Mouse (Mus musculus): ENCODE results near the gene A930017K11Rik. TPM values are rescaled to one million over a fixed set of nuclear protein-coding genes. Genes with fewer than 3 reads are reported as not detected.

Gene A930017K11Rik
- polyA plus RNA-seq, 1 experiment from 2014 or later, result not detected

DNA sequence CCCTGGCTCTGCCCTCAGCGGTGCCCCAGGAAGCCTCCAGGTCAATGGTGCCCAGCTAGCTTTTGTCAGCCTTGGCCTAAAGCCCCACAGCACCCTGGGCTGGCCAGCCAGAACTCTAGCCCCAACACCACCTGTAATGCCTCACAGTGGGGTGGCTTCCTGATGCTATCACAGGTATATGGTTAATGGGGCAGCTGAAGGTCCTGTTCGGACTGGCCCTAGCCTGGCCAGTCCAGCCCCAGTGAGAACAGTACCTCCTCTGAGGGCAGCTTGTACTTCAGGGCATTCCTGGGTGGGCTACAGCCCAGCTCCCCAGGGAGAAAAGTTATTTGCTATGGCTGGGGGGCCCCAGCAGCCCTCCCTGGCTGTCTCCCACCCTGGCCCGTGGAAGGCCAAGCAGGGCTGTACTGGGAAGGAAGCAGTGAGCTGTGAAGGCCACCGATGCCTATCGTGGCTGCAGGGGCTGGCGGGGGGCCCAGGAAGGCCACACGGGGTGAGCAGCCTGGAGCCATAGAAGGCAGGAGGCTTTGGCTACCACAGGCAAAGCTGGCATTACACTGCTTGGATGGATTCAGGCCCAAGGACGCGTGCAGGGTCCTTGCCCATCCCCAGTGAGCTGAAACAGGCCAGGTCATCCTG is 6.7 kb downstream of the A930017K11Rik start:
- Histone ChIP-seq H3K9me3 (replicated peaks) (no peaks in the 10 kb centered on the region), H3K4me3 (no peak overlapping the region), H3K4me2 (no peak overlapping the region), H3K27ac (no peak overlapping the region), H3K36me3 (ENCODE audit: poor library complexity, severe bottlenecking) (no peaks in the 10 kb centered on the region), H3K4me1 (peaks cover 10% of the 10 kb centered on the region), H3K9ac (no peak overlapping the region), H3K27me3 (peaks cover 12% of the 10 kb centered on the region)
- ATAC-seq, result no peak
- 56% methylated on average over 9 of the region's 9 CpGs for WGBS

DNA sequence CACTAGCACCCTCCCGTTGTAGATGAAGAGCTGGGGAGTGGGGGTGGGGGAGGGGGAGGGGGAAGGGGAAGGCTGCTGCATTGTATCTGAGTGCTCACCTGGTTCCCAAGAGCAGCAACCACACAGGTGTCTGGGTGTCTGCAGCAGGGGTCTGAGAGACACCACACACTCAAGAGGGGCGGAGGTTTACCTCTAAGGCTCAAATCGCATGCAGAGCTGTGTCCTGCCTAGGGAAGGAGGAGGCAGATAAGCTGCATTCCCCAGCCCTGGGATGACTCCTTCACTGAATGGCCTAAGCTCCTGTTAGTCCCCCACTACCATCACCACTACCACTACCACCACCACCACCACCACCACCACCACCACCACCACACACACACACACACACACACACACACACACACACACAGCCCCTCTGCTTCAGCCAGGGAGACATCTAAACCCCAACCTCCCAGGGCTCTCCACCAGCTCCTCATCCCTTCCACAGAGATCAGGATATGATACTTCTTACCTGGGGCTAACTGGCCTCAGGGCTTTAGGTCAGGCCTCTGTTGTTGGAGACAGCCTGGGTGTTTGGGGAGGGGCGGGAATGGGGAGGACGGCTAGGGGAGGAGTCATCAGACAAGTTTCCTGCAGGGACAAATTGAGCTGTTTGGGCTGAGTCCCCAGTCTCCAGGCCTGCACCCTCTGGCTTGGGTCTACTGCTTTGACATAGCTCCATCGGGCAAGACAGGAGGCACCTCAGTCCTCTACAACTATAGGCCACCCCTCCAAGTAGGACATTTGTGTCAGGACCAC is 7.8 kb downstream of the A930017K11Rik start, which contains the start of the genes Pigq and Nhlrc4:
Pigq (minus strand) TSS at position 571 of the 798 bp plus-strand sequence.
Nhlrc4 (minus strand) TSS at position 596 of the 798 bp plus-strand sequence.
- H3K9ac ChIP-seq, result no peak within 1 kb of the TSS
- H3K9me3 ChIP-seq (replicated peaks), result no peaks in the 10 kb centered on the region
- H3K4me3 ChIP-seq, result no peak within 1 kb of the TSS
- no peak within 1 kb of the TSS for H3K27ac ChIP-seq
- WGBS, result 56% methylated on average over 6 of the region's 6 CpGs
- ATAC-seq, result no peak
- no peak within 1 kb of the TSS for H3K4me2 ChIP-seq
- peaks cover 1% of the 10 kb centered on the region; the same call in 1 of the 2 replicates for H3K27me3 ChIP-seq
- no peaks in the 10 kb centered on the region for H3K36me3 ChIP-seq (ENCODE audit: poor library complexity, severe bottlenecking)
- H3K4me1 ChIP-seq, result peaks cover 15% of the 10 kb centered on the region

DNA sequence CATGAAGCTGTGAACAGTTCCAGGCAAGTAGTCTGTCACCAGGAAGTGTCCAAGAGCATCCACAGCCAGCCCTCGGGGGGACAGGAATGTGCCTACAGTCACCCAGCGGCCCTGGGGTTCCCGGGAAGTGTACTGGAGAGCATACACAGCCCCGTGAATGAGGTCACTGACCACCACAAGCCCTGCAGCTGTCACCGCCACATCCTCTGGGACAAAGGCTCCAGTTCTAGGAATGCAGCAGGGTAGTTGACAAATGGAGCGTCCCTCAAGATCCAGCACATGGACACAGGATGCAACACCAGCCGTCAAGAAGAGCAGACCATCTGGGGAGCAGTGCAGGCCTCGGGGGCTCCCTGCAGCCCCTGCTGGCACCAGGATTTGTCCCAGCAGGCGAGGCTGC is 8.6 kb downstream of the A930017K11Rik start:
- Histone ChIP-seq H3K9me3 (replicated peaks) (no peaks in the 10 kb centered on the region), H3K36me3 (ENCODE audit: poor library complexity, severe bottlenecking) (no peaks in the 10 kb centered on the region), H3K4me2 (no peak overlapping the region), H3K4me1 (peaks cover 15% of the 10 kb centered on the region), H3K9ac (no peak overlapping the region), H3K27ac (no peak overlapping the region), H3K27me3 (no peaks in the 10 kb centered on the region), H3K4me3 (no peak overlapping the region)
- no peak for ATAC-seq
- WGBS, result 76% methylated on average over 9 of the region's 9 CpGs

DNA sequence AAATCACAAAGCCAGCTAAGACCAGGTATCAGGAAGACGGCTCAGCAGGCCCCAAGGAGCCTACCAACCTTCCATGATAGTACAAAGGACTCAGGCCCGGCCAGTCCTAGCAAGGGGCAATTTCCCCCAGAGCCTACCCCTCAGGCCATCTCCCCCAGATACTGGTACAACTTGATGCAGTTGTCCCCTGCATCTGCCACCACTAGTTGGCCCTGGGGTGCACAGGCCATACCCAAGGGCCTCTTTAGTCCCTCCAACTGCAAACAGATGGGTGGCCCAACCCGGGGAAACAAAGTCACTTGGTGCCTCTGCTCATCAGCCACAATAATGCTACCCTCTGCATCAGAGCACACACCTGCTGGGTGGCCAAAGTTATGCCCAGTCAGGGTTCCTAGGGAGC is 9.1 kb downstream of the A930017K11Rik start:
- no peak overlapping the region for H3K9ac ChIP-seq
- H3K36me3 ChIP-seq (ENCODE audit: poor library complexity, severe bottlenecking), result no peaks in the 10 kb centered on the region
- H3K4me3 ChIP-seq, result no peak overlapping the region
- H3K27me3 ChIP-seq, result no peaks in the 10 kb centered on the region
- ATAC-seq, result no peak
- no peaks in the 10 kb centered on the region for H3K9me3 ChIP-seq (replicated peaks)
- H3K4me2 ChIP-seq, result no peak overlapping the region
- H3K4me1 ChIP-seq, result peaks cover 15% of the 10 kb centered on the region
- H3K27ac ChIP-seq, result no peak overlapping the region
- WGBS, result 93% methylated on average over 3 of the region's 3 CpGs

DNA sequence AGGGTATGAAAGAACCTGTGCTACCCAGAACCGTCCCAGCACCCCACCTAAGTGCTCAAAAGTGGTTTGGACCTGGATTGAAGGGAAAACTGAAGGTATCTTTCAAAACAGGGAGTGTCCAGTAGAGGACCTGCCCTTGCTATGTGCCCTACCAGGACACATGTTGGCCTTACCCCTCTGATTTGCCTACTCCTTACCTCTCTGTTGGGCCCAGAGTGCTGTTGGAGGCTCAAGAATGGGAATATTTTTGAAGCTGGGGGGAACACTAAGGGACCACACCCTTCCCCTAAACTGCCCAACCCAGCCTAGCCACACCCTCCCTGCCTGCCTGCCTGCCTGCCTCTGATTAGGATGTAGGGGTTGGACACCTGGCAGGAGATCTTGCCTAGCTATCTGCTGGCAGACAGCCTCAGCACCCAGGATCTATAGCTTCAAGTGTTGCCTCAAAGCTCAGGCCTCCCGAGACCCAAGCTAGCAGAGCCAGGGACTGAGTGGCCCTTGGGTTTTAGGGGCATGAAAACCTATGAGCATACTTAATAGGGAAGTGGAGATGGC is 9.7 kb downstream of the A930017K11Rik start:
- H3K9me3 ChIP-seq (replicated peaks), result no peaks in the 10 kb centered on the region
- H3K27me3 ChIP-seq, result no peaks in the 10 kb centered on the region
- no peaks in the 10 kb centered on the region for H3K36me3 ChIP-seq (ENCODE audit: poor library complexity, severe bottlenecking)
- ATAC-seq, result no peak
- no peak overlapping the region for H3K4me3 ChIP-seq
- H3K27ac ChIP-seq, result no peak overlapping the region
- WGBS, result 91% methylated on average over 2 of the region's 2 CpGs
- H3K4me2 ChIP-seq, result no peak overlapping the region
- H3K9ac ChIP-seq, result no peak overlapping the region
- H3K4me1 ChIP-seq, result peaks cover 15% of the 10 kb centered on the region

DNA sequence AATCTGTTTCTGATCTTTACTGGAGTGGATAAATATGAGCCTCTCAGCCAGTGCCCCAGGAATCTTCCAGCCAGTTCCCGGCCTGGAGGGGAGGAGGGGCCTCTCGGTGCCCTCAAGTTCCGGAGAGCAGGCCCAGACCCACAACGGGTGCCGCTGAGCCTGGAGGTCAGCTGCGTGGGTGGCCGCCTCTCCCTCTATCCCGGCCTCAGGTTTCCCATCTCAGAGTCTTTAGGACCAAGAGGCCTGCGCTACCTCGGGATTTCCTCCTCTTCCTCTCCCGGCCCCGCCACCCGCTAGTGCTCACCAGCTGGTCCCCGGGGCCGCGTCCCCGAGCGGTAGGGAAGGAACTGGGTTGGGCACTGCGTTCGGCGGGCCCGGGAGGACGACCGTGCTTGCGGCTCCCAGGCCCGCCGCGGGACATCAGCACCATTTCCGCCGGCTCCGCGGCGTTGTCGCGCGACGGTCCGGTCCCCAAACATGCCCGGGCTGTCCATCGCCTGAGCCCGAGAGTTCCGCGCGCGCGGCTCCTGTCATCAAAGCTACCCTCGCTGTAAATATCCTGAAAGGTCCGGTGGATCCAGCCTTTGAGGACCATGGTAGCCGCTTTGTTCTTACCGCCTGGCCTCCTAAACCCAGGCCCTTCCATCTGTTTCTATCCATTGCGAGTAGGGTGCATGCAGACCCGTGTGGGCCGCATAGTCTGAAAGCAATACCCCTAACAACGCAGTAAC is 10.7 kb downstream of the A930017K11Rik start:
- Histone ChIP-seq H3K27me3 (no peaks in the 10 kb centered on the region), H3K36me3 (ENCODE audit: poor library complexity, severe bottlenecking) (peaks cover 10% of the 10 kb centered on the region), H3K9ac (peak overlapping the region; percentile 95), H3K4me1 (peaks cover 15% of the 10 kb centered on the region), H3K4me3 (peak overlapping the region; percentile 80), H3K9me3 (replicated peaks) (no peaks in the 10 kb centered on the region), H3K4me2 (peak overlapping the region; percentile 74), H3K27ac (peak overlapping the region; percentile 82)
- 3% methylated on average over 53 of the region's 54 CpGs for WGBS
- ATAC-seq, result peak; percentile 74

DNA sequence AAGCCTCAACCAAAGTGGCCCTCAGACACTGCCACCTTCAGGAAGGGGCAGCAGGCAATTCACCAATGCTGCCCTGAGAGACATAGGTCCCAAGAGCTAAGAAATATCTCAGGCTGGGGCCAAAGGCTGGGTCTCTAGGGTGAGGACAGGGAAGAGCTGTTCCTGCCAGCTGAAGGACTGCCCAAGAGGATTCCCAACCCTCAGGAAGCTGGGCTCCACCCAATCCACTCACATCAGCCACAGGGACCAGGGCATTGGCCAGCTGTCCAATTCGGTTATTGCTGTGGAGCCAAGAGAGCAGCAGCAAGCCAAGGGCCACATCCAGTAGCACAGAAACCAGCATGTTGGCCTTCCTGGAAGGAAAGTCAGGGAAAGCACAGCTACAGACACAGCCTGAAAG is 17.8 kb downstream of the A930017K11Rik start:
- H3K27ac ChIP-seq, result no peak overlapping the region
- peaks cover 78% of the 10 kb centered on the region for H3K36me3 ChIP-seq (ENCODE audit: poor library complexity, severe bottlenecking)
- no peak for ATAC-seq
- H3K4me1 ChIP-seq, result no peaks in the 10 kb centered on the region
- WGBS, result 100% methylated on average over 1 of the region's 1 CpGs
- H3K9ac ChIP-seq, result no peak overlapping the region
- H3K4me2 ChIP-seq, result no peak overlapping the region
- no peak overlapping the region for H3K4me3 ChIP-seq
- H3K9me3 ChIP-seq (replicated peaks), result no peaks in the 10 kb centered on the region
- no peaks in the 10 kb centered on the region for H3K27me3 ChIP-seq

DNA sequence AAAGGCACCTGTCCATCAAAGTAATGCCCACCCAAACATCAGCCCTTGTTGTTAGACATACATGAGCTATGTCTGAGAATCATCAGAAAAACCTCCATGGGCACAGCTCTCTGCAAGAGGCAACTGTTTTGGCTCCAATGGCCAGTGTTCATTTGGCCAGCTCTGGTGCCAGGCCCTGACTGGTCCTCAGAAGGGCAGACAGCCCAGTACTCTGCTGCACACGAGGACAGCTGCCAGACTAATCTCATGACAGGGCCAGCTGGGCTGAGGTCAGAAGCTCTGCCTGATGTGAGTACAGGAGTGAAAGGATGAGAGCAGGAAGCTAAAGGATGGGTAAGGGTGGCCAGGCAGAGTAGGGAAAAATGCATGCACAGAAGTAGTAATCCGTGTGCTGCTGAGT is 27.0 kb downstream of the A930017K11Rik start:
- Histone ChIP-seq H3K4me3 (no peak overlapping the region), H3K9ac (no peak overlapping the region), H3K36me3 (ENCODE audit: poor library complexity, severe bottlenecking) (peaks cover 44% of the 10 kb centered on the region), H3K4me1 (peaks cover 5% of the 10 kb centered on the region; the same call in 1 of the 2 replicates), H3K27ac (no peak overlapping the region), H3K9me3 (replicated peaks) (no peaks in the 10 kb centered on the region), H3K27me3 (no peaks in the 10 kb centered on the region), H3K4me2 (no peak overlapping the region)
- no peak for ATAC-seq
- 72% methylated on average over 2 of the region's 2 CpGs for WGBS

DNA sequence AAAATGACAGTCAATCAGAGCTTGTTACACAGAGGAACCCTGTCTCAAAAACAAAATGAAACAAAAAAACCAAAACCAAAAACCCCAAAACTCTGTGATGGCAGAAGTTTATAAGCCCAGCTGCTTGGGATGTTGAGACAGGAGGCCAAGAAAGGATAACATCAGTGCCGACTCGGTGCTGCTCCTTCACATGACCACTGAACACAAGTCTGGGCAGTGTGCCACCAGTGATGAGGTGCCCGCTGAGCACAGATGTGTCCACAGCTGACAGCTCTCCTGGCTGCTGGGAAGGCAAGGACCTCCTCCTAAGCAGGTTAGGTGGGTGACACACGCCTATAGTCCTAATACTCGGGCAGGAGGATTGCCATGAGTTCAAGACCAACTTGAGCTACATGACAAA is 30.2 kb downstream of the A930017K11Rik start:
- ATAC-seq, result no peak
- WGBS, result 81% methylated on average over 5 of the region's 5 CpGs
- Histone ChIP-seq H3K4me3 (no peak overlapping the region), H3K9me3 (replicated peaks) (no peaks in the 10 kb centered on the region), H3K36me3 (ENCODE audit: poor library complexity, severe bottlenecking) (peaks cover 26% of the 10 kb centered on the region), H3K4me2 (no peak overlapping the region), H3K4me1 (peaks cover 24% of the 10 kb centered on the region), H3K27ac (no peak overlapping the region), H3K27me3 (no peaks in the 10 kb centered on the region), H3K9ac (no peak overlapping the region)

DNA sequence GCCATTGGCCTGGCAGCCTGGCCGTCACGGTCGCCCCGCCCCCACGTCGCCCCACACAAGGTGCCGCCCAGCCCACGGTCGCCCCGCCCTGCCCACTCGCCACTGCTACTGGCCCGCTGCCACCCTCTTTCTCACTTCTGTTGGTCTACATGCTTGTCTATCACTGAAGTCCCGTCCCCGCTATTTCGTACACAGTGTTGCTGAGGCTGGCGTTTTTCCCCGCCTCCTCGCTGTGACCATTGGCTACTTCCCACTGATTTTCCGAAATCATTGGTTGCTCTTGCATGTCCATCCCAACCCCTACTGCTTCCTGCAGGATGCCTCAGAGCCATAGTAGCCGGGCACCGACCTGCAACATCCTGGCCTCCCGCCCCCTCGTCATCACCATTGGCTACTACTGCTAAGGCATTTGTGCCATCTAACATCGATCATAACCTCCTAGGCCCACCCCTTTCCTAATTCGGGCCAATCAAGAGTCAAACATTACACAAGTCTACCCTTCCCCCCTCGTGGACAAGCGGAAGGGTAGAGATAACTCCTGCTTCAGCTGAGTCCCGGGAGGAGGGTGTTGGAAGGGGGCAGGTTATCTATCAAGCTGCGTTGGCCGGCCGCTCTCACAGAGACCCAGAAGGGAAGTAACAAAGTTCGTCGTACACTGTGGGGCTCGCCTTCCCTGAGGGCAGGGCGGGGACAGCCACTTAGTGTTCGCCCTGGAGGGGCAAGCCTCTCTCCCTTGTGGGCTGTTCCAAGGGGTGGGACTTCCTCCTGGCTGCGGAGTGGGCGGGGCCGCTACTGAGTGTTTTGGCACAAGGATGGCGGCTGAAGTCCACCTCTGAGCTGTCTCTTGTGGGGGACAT is 32.4 kb downstream of the A930017K11Rik start:
- peak; percentile 98 for ATAC-seq
- Histone ChIP-seq H3K9me3 (replicated peaks) (no peaks in the 10 kb centered on the region), H3K4me3 (peak overlapping the region; percentile 97), H3K4me2 (peak overlapping the region; percentile 92), H3K27ac (peak overlapping the region; percentile 92), H3K36me3 (ENCODE audit: poor library complexity, severe bottlenecking) (peaks cover 16% of the 10 kb centered on the region), H3K4me1 (peaks cover 28% of the 10 kb centered on the region), H3K9ac (peak overlapping the region; percentile 79), H3K27me3 (no peaks in the 10 kb centered on the region)
- under 1% methylated on average over 40 of the region's 40 CpGs for WGBS

DNA sequence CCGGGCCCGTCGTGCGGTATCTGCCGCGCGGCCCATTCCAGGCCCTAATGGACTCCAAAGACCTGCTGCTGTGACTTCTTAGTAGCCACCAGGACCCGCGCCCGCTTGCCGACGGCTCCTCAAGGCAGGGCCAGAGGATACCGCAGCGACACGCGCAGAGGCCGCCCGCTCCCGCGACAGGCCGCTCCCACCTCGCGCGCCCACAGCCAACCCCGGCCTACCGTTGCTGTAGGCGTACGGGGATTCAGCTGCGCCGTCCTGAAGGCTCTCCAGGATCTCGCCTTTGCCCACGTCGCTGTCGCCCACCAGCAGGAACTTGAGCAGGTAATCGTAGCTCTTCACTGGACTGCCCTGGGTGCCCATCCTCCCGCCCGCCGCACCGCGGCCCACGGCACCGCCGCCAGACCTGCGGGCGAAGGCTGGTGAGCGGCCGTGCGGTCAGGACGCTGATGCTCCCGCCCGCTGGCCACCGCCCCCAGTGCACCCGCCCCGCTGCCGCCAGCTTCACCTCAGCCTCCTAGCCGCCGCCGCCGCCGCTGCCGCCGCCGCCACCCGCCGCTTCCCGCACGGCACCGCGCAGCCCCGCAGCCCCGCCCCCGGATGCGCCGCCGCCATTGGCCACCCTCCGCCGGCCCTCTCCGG is 33.1 kb downstream of the A930017K11Rik start, which contains the start of gene Rab40c:
Rab40c (minus strand) TSS at position 584 of the 642 bp plus-strand sequence.
- Histone ChIP-seq H3K9ac (peak within 1 kb of the TSS; percentile 95), H3K4me2 (peak within 1 kb of the TSS; percentile 92), H3K27me3 (no peaks in the 10 kb centered on the region), H3K4me1 (peaks cover 31% of the 10 kb centered on the region), H3K27ac (peak within 1 kb of the TSS; percentile 92), H3K9me3 (replicated peaks) (no peaks in the 10 kb centered on the region), H3K4me3 (peak within 1 kb of the TSS; percentile 97), H3K36me3 (ENCODE audit: poor library complexity, severe bottlenecking) (peaks cover 16% of the 10 kb centered on the region)
- WGBS, result under 1% methylated on average over 61 of the region's 78 CpGs
- peak; percentile 92 for ATAC-seq
